Mouse (Mus musculus) E14TG2a.4 (cell line): Measurements from ENCODE around the gene Proser2.

Experiments
- CTCF ChIP-seq: conservative IDR thresholded peaks from 2 replicates; pipeline ENCODE4 v1.5.1; 2014; ENCODE audit warnings: low read length
- POU5F1 ChIP-seq: IDR thresholded peaks from 2 replicates; pipeline ENCODE4 v1.6.1; 2014; ENCODE audit warnings: low read length, borderline replicate concordance

GRCm38 (mm10) chr2:6082615-6083014 lies 47.4 kb downstream of the Proser2 start:
- no peak for TF ChIP-seq POU5F1
- no peak for TF ChIP-seq CTCF
